Mouse (Mus musculus) cerebellum, adult 9-11 months (tissue): ENCODE results near the gene Dnajb11.

Experiments used
- DNase-seq: peaks from one replicate; pipeline ENCODE4 v3.0.0; 2022

Dnajb11 gene

DNA sequence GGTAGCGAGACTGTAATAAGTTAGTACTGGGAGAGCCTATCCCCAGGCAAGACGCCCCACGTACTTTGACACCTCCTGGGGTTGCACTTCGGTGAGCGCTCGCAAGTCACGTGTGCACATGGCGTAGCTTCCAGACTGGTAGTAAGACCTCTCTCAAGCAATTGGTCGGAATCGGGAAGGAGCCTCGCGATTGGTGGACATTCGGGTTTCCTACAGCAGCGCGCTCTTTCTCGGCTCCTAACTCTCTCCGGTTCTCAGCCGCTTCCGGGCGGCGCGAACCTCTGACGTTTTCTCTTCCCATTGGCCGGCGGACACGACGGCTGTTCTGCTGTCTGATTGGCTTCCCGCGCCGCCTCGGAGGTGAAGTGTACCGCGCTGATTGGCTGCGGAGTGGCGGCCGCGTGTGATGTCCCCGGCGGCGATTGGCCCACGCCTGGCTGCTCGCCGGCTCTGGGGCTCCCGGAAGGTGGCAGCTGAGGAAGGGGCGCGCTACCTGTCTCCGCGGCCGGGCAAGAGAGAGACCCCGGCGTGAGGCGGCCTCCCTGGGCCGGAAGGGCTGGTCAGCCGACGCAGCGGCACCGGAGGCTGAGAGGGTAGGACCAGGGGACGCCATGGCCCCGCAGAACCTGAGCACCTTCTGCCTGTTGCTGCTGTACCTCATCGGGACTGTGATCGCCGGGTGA, at the start of gene Dnajb11, which contains the start of gene Tbccd1:
Gene Dnajb11, plus strand, starts transcription at position 415 of the 683 bp plus-strand sequence.
Gene Tbccd1, minus strand, starts transcription at position 239 of the 683 bp plus-strand sequence.
- peak; percentile 99 for DNase-seq

DNA sequence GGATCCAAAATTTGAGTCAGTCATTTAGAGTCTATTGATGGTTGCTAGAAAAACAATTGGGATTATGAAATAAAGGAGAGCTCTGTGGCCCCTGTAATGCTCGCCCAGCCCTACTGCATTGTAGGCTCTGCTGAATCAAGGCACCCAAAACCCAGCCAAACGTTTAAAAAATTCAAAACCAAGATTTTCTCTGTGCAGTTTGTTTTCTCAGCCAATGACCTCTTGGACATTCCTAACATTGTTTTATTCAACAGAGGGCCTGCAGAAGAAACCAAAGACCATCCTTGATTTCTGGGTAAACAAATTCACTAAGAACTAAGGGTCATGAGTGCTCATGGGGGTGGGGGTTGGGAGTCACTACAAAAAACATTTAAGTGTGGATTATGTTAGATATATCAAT, 46.2 kb upstream of the Dnajb11 start, which contains the start of gene Crygs:
Gene Crygs, minus strand, starts transcription at position 101 of the 400 bp plus-strand sequence.
- DNase-seq = no peak

DNA sequence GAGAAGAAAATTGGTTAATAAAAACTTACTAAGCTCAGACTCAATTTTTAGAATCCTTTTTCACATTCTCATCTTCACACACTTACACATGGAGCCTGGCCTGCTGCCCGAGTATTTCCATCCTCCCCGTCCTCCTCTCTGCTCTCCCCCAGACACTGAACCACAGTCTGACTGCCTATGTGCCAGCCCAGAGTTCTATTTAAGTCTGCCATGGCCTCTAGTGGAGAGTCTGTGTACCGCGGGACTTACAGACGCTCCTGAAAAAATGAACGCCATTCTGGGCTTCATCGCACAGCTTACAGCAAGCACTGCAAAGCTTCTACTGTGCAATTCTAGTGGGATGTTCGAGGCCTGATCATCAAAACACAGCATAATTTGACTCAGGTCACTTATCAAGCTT, 36.9 kb upstream of the Dnajb11 start:
- DNase-seq = no peak

DNA sequence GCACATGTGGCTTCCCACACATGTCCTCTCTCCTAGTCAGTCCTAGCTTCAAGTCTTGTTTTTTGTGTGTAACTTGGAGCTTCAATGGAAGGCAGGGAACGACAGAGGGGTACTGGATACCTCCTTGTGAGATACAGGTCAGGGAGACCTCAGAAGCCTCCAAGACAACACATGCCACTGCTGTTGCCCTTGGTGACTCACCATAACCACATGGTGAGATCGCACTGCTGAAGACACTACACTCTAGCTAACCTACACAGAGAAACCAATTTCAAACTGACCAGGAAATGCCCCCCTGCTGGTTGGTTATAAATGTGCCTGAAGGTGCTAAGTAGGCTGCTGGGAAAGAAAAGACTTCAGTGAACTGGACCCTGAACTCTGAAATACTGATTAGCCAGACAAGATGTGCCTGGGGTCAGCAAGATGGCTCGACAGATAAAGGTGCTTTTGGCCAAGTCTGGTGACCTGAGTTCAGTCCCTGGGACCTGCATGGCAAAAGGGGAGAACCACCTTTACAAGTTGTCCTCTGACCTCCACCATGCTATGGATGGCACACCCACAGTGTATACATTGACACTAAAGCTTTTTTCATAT, 24.6 kb upstream of the Dnajb11 start:
- no peak for DNase-seq

DNA sequence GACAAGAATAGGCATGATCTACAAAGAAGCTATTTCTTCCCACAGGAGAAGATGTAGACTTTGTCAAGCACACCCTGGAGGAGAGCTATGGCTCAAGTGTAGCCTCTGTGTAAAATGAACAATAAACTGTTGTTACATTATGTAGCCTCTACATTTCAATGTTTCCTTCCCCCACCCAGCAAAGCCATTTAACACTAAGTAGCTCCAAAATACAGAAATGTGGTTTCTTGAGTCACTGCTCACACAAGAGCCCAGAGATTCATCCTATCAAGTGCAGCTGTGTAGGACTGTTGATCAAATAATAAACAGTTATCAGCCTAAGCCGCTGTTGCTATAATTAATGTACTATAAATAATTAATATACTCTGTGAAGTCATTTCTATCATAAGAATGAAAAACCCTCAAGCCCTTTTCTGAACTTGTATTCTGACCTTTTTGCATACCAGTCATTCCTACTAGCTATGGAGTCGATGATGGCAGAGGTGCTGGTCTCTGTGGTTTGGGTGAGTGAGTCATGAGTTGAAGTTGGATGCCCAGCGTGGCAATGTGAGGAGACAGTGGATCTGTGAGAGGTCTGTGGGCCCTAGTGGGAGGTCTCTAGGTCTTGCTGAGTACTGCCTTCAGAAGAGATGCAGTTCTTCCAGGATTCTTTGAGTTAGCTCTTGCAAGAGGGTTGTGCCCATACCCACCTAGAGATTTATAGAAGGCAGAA, 18.3 kb upstream of the Dnajb11 start:
- no peak for DNase-seq

DNA sequence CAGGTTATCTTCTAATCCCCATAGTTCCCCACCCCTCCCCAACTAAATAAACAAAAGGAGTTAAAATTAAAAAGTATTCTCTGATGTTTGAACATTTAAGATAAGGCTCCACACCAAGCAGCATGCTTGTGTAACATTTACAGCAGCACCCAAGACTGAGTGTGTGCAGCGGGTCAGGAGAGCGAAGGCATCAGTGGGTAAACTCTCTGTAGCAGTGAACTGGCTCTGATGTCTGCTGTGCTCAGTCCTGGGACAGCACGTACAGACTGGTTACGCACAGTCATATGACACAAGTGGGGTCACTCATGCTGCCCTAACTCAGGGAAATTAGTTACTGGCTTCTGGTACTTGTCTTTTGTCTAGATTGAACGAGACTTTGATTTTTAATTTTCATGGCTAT, 14.8 kb upstream of the Dnajb11 start:
- DNase-seq = no peak

DNA sequence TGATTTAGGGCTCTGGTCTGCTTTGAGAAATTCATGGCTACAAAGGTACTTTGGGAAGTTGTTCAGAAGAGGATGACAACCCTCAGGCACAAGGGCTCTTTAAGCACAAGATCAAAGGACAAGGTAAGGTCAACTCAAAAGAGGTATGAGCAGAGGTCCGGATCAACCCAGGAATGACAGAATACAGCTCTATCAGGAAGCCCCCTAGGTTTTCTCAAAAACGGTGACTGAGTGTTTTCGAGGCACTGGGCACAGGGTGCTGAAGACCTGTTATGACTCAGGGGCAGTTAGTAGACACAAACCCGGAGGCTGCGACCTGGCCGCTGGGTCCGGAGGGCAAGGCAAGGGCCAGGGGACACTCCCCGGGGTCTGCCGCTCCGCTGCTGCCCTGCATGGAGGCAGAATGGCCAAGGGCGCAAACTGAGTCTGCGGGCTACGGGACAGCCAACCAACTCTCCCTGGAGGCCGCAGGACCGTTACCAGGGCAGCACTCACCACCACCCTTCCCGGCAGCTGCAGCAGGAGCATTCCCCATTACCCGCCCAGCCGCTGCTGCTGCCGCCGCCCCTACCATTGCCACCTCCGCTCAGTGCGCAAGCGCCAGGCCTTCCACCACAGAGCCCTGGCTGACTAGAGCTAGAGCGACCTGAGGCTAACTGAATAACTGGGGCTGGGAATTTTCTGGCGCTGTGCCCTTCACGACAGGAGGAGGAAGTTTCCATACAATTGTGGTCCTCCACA, 13.4 kb upstream of the Dnajb11 start:
- DNase-seq = peak; percentile 83

DNA sequence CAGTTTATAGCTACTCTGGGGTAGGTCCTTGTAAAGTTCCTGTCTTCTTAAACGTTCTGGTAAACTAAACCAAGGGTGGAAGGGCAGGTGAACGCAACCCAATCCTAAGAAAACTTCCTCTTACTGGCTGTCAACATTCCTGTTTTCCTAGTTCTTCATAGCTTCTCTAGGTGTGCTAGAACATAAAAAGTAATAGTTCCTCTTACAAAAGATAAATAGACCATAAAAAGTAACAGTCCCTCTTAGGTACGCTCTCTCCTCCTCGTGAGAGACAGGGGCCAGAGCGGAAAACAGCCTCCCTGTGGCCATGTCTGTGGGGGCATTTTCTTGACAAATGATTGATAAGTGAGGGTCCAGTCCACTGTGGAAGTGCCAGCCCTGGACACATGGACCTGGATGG, 12.8 kb upstream of the Dnajb11 start:
- DNase-seq = no peak

DNA sequence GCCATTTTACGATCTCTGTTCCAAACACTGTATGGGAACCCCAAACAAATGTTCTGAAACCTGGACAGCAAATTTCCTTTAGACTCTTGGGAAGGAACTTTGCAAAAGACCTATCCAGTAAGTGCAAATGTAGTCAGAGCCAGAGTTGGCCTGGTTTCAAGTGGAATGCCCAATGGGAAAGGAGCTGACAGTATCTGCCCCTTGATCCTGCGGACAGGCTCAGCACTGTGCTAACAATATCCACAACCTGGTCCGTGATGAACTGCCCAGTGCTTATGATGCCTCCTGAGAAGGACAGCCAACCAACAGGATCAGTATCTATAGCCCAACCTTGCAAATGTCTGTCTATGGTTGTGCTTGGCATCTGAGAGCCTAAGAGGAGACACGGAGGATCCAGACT, 12.2 kb upstream of the Dnajb11 start:
- DNase-seq = no peak

DNA sequence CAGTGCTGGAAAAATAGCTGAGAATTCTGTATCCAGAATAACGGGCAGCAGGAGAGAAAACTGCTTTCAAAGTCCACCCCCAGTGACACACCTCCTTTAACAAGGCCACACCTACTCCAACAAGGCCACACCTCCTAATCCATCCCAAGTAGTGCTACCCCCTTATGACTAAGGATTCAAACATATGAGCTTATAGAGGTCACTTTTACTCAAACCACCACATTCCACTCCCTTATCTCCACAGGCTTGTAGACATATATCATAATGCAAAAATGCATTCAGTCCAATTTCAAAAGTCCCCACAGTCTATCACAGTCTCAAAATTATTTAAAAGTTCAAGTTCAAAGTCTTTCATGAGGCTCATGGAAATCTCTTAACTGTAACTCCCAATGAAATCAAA, 10.0 kb upstream of the Dnajb11 start:
- no peak for DNase-seq

DNA sequence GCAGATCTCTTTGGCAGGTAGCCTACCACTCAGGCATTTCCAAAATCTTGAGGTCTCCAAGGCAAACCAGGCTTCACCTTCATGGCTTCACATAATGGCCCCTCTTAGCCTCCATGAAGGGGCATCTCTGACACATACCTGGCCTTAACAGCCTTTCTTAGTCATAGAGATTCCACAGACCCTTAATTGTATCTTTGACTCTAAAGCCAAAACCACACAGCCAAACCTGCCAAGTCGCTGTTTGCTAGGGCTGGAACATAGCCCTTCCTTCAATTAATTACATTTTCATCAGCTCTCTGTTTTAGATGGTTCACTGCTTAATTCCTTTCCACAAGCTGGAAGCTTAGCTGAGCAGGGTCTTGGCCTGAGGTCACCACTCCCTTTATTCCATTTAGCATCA, 9.3 kb upstream of the Dnajb11 start:
- DNase-seq = no peak

DNA sequence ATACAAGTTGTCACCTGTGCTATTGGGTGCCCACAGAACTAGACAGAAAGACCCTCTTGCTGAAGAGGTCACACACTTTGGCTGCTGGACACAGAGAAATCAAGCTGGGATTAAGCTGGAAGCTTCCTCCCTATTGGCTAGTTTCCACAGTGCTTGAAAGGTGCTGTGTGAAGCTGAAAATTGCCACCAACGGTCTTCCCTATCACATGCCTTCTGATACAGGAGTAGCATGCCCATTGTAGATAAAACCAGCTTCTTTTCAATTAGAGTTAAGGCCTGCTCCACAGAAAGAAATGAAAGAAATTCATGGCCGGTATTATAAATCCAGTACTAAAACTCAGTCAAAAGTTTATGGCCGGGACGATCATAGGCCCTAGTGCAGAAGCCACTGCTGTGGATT, 4.9 kb upstream of the Dnajb11 start:
- no peak for DNase-seq

DNA sequence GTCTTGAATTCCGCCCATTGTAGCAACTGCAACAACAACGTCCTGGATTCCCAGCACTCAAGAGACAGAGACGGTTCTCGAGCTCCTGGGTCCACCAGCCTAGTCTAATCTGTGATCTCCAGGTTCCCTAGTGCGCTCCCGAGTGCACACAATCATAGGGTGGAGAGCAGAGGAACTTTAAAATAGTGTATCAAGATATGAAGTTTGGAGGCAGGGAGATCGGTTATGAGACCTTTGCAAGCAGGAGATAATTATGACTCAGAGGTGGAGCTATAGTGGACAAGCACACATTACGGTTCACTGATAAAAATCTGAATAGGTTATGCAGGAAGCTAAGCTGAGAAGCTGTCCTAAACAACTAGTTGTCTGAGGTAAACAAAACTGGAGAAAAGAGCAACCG, 872 bp upstream of the Dnajb11 start:
- peak; percentile 19 for DNase-seq

DNA sequence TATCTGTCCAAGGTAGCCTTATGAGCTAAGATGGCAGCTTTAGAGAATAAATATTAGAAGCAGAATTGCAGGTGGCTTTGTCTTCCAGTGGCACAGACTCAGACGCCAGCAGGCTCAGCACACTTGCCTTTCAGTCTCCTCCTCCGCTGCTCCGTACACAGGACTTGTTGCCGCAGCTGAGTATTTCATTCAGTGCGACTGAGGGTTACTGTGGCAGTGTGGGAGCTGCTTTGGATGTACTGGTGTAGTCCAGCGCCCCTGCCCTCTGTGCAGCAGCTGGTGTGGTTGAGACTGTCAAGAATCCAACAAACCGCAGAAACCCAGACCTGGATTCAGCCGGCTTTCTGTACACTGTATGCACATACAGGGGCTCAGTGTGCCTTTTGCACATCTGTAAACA, 14.8 kb downstream of the Dnajb11 start:
- no peak for DNase-seq

DNA sequence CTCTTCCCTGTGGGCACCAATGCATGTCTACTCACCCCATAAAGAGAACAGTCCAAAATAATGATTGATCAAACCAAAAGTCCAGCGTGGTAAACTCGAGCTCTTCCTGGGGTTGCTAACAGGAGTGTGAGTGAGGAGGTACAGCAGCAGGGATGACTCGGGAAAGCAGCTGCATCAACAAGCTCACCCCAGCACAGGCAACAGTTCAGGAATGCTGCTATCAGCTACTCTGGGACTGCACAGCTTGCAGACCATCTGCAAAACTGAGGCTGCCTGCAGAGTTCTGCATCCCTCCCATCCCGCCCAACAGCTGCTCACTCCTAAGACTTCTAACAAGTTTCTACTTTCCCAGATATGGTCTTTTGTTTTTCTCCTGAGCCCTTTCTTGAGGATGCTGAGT, 15.7 kb downstream of the Dnajb11 start:
- no peak for DNase-seq

DNA sequence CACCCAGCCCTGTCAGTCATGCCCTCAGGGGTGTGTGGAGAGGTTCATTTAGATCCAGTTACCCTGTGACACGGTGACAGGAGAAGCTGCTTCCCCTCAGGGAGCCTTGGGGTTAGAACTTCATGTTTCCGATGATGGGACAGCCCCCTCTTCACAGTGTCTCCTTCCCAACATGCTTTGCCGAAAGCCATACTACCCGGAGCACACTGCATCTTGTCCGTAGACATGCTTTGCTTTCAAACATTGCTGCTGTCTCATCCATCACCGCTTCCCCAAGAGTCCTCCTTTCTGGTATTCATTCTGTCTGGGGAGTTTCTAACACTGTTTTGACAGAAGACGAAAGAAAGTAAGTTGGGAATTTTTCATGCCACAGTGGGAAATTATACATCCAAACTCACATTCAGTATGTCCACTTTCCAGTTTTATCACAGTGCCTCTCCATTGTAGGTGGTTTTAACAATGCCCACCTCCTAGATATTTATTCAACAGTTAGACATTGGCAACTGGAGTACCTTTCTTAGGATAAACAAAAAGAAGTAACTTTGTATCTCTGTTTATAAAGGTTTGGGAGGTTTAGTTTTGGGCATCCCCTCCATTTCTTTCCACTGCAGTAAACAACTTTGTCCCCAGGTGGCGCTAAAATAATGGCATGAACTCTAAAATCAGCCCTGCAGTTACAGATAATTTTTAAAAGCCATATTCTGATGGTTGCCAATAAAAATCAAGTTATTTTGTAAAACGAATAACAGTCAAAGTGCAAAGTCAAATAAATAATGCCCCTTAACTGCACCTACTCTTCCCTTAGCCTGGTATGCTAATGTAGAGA, 18.8 kb downstream of the Dnajb11 start:
- no peak for DNase-seq

DNA sequence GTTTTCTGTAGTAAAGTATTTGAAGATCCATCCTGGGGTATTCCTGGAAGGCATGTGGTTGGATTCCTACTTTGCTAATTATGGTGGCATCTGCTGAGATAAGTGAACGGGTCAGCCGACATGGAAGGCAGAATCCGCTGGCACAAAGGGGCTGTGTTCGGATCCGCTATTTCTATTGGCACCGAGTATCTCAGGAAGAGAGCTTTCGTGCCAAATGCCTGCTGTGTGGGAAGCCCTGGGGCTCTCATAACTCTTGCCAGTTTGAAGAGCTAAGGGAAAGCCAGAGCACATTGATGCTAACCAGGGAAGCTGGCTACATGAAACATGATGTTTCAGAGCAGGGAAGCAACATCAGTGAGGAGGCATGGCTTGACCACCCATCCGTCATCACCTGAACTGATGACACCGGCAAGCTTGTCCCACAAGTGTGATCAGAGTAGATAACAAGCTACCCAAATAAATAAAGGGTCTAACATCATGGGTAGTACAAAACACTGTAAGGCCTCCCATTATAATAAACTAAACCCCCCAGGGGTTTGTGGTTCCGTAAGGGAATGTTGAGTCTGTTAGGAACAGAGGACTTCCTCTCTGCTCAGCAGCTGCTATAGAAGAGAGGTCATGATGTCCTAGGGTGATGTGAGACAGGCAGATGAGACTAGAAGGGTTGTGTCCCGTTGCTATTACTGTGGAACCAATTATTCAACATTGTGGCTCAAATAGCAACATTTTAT, 20.2 kb downstream of the Dnajb11 start:
- DNase-seq = peak; percentile 16

DNA sequence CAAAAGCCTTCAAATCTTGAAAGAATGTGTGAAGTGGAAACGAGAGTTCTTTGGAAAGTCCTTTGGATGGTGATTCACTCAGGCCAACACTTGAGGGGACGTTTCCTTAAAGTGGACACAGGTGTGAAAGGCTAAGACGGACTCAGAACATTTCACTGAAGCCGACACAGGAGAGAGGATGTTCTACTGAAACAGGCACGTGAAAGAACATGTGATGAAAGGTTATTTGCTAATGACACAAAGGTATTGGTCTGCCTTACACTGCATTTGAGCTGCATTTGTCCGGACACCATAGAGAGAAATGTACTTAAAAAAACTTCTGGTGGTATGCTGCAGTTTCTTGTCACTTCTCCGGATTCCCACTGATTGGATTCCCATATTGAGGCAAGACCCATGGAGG, 21.1 kb downstream of the Dnajb11 start:
- no peak for DNase-seq

DNA sequence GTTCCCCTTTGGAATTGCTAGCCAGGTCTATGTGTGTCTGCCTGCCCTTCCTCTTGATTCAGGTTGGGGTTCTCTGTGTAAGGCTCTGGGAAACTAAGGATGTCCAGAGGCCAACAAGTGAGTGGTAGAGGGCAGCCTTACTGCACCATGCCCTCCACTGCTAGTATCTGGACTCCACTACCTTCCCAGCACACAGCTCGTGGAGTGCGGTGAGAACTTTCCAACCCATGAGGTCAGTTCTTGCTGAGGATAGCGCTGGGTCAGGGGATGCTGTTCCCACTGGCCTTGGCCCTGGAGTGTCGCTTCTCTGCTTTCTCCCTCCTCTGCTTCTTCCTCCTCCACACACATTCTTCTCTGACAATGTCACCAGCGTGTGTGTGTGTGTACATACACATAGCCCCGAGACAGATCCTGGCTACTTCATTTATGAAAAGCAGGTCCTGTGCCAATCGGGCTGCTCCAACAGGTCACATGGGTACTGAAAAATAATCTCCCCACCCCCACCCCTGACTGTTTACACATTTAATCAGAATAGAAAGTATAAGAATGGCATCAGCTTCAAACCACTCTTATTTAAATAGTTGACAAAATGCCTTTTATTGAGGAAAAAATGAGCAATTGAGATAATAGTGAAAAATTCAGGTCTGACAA, 22.4 kb downstream of the Dnajb11 start:
- no peak for DNase-seq

DNA sequence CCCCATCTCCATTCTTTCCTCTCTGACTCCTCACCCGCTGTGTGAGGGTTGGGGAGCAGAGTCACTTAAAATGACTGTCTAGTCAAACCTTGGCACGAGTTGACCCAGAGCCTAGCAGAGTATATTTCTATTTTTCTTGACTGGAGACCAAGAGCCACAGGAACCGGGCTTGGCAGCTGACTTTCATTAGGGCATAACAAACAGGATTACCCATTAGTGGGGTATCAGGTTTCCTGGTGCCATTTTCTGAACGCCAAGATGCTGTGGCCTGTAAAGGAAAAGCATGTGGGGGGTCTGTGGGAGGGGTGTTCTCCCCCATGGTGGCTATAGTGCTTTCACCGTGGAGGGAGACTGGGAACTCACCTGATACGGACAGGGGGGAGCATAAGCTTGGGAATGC, 23.3 kb downstream of the Dnajb11 start:
- DNase-seq = no peak

DNA sequence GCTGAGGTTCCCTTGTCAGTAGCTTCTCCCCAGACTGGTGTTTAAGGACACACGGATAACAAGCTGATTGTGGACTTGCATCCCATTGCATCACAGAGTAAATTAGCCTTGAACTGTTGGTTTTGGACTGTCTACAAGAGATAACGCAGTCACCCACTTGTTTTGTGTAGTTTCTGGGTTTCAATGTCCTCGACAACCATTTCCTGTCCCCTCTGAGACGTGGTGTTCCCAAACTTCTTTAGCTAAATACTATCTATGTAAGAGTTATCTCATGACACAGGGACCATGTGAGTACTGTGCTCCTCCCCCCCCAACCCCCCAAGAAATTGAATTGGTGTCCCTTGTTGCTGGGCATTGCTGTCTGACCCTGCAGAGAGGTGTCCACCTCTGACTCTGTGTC, 23.8 kb downstream of the Dnajb11 start:
- no peak for DNase-seq
